Mouse (Mus musculus): ENCODE measurements around the gene Dus3l.

Gene Dus3l

GRCm38 (mm10) chr17:56789286-56789685 lies 24.7 kb downstream of the Dus3l start:
- CTCF ChIA-PET: no interaction called here

DNA sequence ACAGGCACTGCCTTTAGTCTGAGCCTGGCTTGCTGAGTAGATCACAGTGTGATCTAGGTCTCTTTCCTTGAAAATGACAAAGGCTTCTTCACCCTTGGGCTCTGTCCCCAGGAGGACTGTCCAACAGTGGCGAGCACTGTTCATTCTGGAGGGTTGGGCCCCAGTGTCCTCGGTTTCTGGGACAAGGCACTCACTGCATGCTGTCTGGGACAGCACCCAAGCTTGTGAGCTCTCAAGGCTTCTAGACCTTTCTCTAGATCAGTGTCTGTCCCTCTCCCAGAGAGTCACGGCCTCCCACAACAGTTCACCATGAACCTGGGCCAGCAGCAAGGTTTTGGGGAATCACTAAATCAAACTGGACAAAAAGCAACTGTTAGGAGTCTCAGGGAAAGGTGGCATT lies 28.0 kb downstream of the Dus3l start:
- CTCF ChIA-PET: no interaction called here

- CTCF ChIA-PET: interaction anchor here (0.5 kb wide), 1 partner anchor 92 kb away, joined by 11 read pairs; no protein-coding TSS in a partner anchor
Observed at GRCm38 (mm10) chr17:56793614-56794319, 29.2 kb downstream of the Dus3l start.

- CTCF ChIA-PET: no interaction called here
Observed at GRCm38 (mm10) chr17:56799276-56799675, 34.7 kb downstream of the Dus3l start.

DNA sequence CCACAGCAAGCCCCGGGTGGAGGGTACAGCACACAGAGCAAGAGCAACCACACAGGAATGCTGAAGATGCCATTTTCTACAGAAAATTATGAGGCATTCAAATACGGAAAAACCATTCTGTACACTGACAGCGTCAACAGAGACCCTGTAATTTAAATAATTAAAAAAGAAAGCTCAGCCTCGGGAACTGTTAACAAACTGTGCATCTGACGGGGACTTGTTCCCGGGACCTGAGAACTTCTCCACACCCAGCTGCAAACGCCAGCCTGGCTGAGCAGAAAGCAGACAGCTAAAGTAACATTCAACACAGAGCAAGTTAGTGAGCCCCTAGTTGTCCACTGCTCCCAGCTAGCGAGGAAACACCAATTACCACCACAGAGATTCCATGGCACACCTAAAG lies 37.5 kb downstream of the Dus3l start:
- CTCF ChIA-PET: no interaction called here

DNA sequence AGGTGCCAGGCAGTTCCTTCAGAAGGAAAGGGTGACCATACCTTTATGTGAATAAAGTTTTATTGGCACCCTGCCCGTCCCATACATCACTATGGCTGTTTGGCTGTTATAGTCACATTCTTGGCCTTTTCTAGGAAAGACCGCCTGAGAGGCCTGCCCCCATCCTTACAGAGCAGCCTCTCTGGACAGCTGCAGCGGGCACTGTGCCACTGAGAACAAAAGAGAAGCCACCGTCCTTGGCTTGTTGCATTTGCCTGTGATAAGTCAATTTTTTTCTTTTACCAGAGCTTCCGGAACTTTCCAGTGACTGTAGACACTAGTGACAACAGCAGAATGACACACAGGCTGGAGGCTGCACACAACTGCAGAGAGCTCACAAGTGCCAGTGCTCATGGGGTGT lies 40.4 kb downstream of the Dus3l start:
- CTCF ChIA-PET: no interaction called here

DNA sequence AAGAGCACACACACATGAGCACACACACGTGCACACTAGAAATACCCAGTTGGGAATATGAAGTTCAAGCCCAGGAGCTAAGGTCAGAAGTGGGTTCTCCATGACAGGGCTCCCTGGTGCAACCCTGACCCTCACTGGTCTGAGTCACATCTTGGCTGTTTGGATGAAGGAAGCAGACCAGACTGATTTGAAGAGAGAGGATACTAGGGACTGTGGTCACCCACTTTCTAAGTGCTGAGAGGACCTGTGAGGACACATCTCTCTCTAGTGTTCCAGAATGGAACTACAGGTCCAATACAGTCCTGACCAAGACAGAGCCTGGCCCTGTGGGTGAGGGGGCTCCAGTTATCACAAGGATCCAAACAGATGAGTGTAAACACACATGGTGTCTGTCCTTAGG lies 41.2 kb downstream of the Dus3l start:
- CTCF ChIA-PET: interaction anchor here (0.7 kb wide), 1 partner anchor 17 kb away, joined by 4 read pairs; no protein-coding TSS in a partner anchor

- CTCF ChIA-PET: interaction anchor here (0.6 to 0.7 kb wide), 3 partner anchors 50 to 226 kb away, joined by 3 to 4 read pairs (median 3); no protein-coding TSS in a partner anchor
Observed at GRCm38 (mm10) chr17:56808518-56808917, 44.0 kb downstream of the Dus3l start.

DNA sequence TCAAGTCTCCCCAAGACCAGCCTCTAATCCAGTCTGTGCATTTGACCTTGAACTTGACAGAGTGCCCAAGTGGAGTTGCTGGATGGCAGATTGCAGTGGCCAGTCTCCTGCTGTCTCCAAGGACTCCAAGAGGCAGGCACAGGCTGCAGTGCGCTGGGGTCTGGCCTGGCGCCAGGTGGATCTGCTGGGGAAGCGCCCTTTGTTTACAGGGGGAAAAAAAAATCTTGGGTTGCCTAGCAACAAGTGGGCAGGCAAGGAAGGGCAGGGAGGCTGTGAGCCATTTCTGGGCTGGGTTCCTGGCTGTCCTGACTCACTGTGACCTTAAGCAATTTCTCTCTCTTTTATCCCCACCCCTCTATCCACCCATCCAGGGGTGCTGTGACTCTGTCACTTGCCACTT lies 45.7 kb downstream of the Dus3l start:
- CTCF ChIA-PET: interaction anchor here (0.5 kb wide), 1 partner anchor 375 kb away, joined by 4 read pairs; no protein-coding TSS in a partner anchor

DNA sequence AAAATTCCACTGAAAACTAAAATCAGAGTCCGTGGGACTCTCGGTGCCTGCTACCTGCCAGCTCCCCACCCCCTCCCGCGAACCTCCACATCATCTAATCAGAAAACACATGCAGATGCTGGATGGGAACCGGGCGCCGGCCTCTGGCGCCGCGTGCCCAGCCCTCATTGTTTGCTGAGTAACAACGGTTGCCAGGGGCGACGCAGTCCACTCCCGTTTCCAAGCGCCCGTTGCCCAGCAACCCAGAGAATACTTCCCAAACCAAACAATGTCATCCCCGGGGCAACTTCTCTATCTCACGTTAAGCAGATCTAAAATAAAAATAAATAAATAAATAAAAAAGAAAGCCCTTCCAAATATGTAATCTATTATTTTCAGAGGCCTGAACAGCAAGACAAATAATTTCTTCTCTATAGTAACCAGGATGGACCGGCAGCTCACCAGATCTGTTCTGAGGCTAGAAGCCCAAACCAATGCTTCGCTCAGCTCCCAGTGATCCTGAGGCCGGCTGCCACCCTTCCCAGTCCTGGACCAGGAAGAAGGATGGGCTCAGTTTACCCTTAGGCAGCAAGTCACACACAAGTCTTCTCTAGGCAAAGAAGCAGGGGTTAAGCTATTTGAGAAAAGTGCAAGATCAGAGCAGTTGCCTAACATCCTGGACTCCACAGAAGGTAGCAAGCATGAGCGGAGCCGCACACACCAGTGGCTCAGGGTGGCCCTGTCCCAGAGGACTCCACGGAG lies 49.9 kb downstream of the Dus3l start:
- CTCF ChIA-PET: no interaction called here

DNA sequence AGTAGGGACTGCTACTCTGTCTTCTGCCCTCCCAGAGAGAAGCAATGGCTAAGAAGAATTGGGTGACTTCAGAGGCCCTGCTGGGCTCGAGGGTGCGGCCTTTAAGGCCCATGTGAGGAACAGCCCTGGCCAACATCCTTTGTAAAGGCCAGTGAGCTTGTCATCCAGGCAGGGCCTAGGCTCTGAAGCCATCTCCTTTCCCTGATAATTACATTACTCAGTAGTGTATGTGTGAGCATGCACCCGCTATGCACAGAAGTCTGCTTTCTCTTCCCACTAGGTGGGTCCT lies 50.4 kb downstream of the Dus3l start:
- CTCF ChIA-PET: no interaction called here

DNA sequence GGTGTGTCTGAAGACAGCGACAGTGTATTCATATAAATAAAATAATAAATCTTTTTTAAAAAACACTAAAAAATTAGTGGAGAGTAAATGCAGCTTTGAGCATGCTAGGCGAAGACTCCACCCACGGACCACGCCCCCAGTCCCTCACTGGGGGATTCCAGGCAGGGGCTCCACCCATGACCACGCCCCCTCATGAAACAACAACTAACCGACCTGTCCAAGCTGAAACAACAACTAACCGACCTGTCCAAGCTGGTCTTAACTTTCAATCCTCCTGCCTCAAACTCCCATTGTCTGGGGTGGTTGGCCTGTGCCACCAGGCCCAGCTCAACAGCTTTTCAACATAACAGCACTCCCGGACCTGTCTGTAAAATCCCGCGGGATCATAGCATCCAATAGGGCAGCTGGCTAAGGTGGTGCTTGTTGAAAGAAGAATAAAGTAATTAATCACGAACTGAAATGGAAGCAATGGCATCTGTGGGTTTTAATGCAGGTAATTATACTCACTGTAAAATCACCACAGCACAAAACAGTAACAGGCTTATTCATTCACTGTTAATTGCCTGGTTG lies 53.6 kb downstream of the Dus3l start:
- CTCF ChIA-PET: interaction anchor here (0.6 kb wide), 1 partner anchor 245 kb away, joined by 3 read pairs; no protein-coding TSS in a partner anchor

DNA sequence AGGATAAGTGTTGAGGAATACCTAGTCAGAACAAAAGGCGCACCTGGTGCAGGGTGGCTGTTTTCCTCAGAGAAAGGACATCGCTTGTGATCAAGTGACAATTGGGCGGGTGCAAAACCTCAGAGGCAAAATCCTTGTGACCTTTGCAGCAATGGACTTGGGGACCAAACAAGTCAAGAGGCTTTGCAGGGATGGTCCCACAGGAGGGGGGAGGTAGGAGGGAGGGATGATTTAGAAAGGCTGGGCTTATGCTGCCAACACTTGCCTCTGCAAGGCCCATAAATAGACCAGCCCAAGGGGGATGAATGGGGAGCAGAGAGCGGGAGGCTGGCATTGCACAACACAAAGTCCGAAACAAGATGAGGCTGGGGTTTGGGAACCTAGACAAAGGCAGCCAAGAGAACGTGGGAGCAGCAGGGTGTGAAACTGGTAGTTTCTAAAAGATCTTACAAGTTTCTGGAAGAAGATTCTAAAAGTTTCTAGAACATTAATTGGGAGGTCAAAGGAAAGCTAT lies 54.5 kb downstream of the Dus3l start:
- CTCF ChIA-PET: no interaction called here
